Mouse (Mus musculus) left cerebral cortex, postnatal 14 days (tissue): Measurements from ENCODE around the gene Dnah10. TPM values are rescaled to one million over a fixed set of nuclear protein-coding genes. Genes with fewer than 3 reads are reported as not detected.

Source experiments
- DNase-seq, 2 experiments: peaks; one replicate each; pipeline ENCODE4 v3.0.0; 2021 to 2022; ENCODE audit warnings: low spot score in 2 of 2, mixed read lengths in 1 of 2
- intact Hi-C: fragments of 180-260 bp; cut with DNase I; formaldehyde crosslinking; loops from one replicate; pipeline ENCODE4 v1.15.1; 2025
- total RNA-seq, 2 experiments: library from RNA; stranded (reverse); gene quantifications; 2 replicates each; pipeline ENCODE4 v1.2.3; 2021

Dnah10 gene
- total RNA-seq, 2 experiments from 2014 or later = 0.93 to 1.0 TPM

GRCm38 (mm10) chr5:124861463-124861862, 136.6 kb downstream of the Dnah10 start:
- no peak for DNase-seq
- intact Hi-C loops = no loop called here

GRCm38 (mm10) chr5:124862013-124862866, 137.4 kb downstream of the Dnah10 start, which contains the start of the genes Ccdc92 and Zfp664:
Gene Ccdc92 (minus strand): TSS chr5:124862424.
Gene Zfp664 (plus strand): TSS chr5:124862691.
- intact Hi-C loops = no loop called here
- peak; percentile 98 to 99 for DNase-seq

GRCm38 (mm10) chr5:124862871-124863741, 138.2 kb downstream of the Dnah10 start:
- DNase-seq = peak in 1 of 2 experiments; percentile 12
- intact Hi-C loops = no loop called here

GRCm38 (mm10) chr5:124868981-124869380, 144.1 kb downstream of the Dnah10 start:
- intact Hi-C loops = loop anchor here (5.0 kb wide), 1 partner anchor 92 kb away; no protein-coding TSS in a partner anchor
- DNase-seq = peak; percentile 77 to 81

GRCm38 (mm10) chr5:124872033-124872432, 147.1 kb downstream of the Dnah10 start:
- intact Hi-C loops = no loop called here
- DNase-seq = no peak

- no peak for DNase-seq
- intact Hi-C loops = no loop called here
Observed at GRCm38 (mm10) chr5:124873096-124873495, 148.2 kb downstream of the Dnah10 start.

GRCm38 (mm10) chr5:124873890-124874601, 149.2 kb downstream of the Dnah10 start:
- no peak for DNase-seq
- intact Hi-C loops = no loop called here

- no peak for DNase-seq
- intact Hi-C loops = no loop called here
Observed at GRCm38 (mm10) chr5:124879251-124879650, 154.4 kb downstream of the Dnah10 start.

- intact Hi-C loops = no loop called here
- no peak for DNase-seq
Observed at GRCm38 (mm10) chr5:124879801-124880200, 154.9 kb downstream of the Dnah10 start.

GRCm38 (mm10) chr5:124883877-124884276, 159.0 kb downstream of the Dnah10 start:
- intact Hi-C loops = no loop called here

More at GRCm38 (mm10) chr5:124883877-124884276, 159.0 kb downstream of the Dnah10 start:
- DNase-seq = peak; percentile 65 to 81

Other genes with a start within 250 kb of the Dnah10 start
- gene Rilpl2, start 246.7 kb upstream of the Dnah10 start, total RNA-seq = 10 to 100 TPM; 24.7 to 25.8 TPM
- 10 to 100 TPM; 20.9 to 24.2 TPM for gene Snrnp35, start 242.0 kb upstream of the Dnah10 start, total RNA-seq
- 10 to 100 TPM; 42.5 to 57.5 TPM for gene Rilpl1, start 193.7 kb upstream of the Dnah10 start, total RNA-seq
- 100 to 1,000 TPM; 103 to 104 TPM for gene Tmed2, start 184.4 kb upstream of the Dnah10 start, total RNA-seq
- gene Ddx55, start 172.2 kb upstream of the Dnah10 start, total RNA-seq = 10 to 100 TPM; 20.5 to 26.3 TPM
- 10 to 100 TPM; 41.7 to 42.0 TPM for gene Eif2b1, start 146.0 kb upstream of the Dnah10 start, total RNA-seq
- 10 to 100 TPM; 26.2 to 30.8 TPM for gene Gtf2h3, start 145.9 kb upstream of the Dnah10 start, total RNA-seq
- gene Atp6v0a2, start 96.5 kb upstream of the Dnah10 start, total RNA-seq = 10 to 100 TPM; 54.6 to 56.1 TPM
- 10 to 100 TPM; 52.1 to 53.0 TPM for gene Ccdc92, start 137.3 kb downstream of the Dnah10 start, total RNA-seq
- 10 to 100 TPM; 55.7 to 60.3 TPM for gene Zfp664, start 137.6 kb downstream of the Dnah10 start, total RNA-seq